Mouse (Mus musculus) heart, postnatal 25 days (tissue): ENCODE data around the gene Gm9903. TPM values are rescaled to one million over a fixed set of nuclear protein-coding genes. Genes with fewer than 3 reads are reported as not detected.
A peak's percentile ranks its signal among the peaks of the same experiment; 100 is the strongest.

Experiments used
- DNase-seq: peaks from one replicate; pipeline ENCODE4 v3.0.0; 2022; ENCODE audit warnings: low spot score
- intact Hi-C: fragments of 180-260 bp; cut with DNase I; formaldehyde crosslinking; loops from one replicate; pipeline ENCODE4 v1.15.1; 2025
- total RNA-seq, 2 experiments: library from RNA; stranded (reverse); gene quantifications; 2 replicates each; pipeline ENCODE4 v1.2.3; 2021

Gm9903 gene
- total RNA-seq, 2 experiments from 2014 or later: 1.1 to 1.3 TPM

DNA sequence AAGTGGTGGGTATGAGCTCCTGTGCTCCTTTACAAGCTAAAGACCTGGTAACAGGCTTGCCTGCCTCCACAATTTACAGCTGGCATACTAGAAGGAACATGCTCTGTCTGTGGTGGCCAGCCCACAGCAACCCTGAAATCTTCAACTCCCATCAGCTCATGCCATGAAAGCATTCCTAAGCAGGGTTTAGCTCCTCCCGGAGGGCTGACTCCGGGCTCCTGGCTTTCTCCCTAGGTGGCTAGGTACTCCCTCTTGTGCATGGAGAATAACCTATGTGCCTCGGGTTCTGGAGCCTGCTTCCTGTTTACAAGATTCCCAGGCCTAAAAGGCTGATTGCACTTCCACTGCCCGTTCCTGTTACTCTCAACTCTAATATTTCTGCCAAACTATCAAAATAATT, 9.1 kb downstream of the Gm9903 start:
- DNase-seq: no peak
- intact Hi-C loops: loop anchor here (2.0 kb wide), 1 partner anchor 28 kb away; no protein-coding TSS in a partner anchor

DNA sequence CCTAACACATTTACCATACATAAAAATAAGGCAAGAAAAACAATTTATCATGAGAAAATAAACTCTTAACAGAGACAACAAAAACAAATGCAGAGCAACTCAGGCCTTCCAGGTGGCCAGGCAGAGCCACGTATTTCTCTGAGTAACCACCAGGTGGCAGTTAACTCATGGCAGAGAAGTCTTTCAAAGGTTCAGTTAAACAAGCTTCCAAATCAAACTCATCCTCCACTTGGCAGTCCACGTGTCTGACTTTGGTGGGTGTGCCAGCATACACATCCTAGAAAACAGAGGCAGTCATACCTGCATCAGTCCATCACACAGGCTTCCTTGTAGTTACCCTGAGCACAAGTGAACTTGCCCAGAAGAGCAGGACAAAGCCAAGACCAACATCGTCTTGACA, 10.9 kb downstream of the Gm9903 start:
- intact Hi-C loops: no loop called here
- DNase-seq: no peak

DNA sequence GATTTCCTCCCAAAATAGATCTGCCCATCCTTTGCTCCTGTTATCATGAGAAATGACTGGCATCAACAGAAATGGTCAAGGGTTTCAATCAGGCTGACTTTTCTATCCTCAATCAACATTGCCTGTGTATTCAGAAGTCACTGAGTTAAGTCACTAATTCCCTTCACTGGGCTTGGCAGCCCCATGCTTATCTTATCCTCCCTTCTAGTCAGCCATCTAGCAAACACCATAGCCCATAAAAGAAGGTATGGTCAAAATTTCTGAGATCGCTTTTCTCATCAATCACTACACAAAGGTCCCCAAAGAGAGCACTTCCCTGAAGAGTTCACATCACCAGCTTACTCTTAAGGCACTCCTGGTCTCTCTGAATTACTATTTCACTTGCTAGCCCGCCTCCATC, 21.3 kb downstream of the Gm9903 start:
- intact Hi-C loops: loop anchor here (10.0 kb wide), 1 partner anchor 284 kb away; the partner anchor contains the start of gene Nelfa

DNA sequence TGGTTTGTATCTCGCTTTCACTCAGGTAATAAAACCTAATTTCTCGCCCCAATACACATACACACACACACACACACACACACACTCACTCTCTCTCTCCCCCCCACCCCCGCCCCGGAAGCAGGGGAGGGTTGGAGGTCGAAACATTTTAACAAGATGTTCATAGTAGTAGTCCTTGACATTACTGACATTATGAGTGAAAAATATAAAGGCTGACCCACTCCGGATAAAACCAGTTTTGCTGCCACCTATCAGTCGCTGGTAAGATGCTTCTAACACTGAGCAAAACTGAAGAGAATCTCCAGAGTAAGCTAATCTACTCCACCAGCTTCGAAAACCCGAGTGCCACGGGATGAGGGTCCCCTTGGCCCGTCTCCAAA, 21.8 kb downstream of the Gm9903 start:
- DNase-seq: no peak
- intact Hi-C loops: loop anchor here (10.0 kb wide), 1 partner anchor 283 kb away; the partner anchor contains the start of gene Nelfa

More for the DNA sequence above, 21.3 kb downstream of the Gm9903 start:
- no peak for DNase-seq

DNA sequence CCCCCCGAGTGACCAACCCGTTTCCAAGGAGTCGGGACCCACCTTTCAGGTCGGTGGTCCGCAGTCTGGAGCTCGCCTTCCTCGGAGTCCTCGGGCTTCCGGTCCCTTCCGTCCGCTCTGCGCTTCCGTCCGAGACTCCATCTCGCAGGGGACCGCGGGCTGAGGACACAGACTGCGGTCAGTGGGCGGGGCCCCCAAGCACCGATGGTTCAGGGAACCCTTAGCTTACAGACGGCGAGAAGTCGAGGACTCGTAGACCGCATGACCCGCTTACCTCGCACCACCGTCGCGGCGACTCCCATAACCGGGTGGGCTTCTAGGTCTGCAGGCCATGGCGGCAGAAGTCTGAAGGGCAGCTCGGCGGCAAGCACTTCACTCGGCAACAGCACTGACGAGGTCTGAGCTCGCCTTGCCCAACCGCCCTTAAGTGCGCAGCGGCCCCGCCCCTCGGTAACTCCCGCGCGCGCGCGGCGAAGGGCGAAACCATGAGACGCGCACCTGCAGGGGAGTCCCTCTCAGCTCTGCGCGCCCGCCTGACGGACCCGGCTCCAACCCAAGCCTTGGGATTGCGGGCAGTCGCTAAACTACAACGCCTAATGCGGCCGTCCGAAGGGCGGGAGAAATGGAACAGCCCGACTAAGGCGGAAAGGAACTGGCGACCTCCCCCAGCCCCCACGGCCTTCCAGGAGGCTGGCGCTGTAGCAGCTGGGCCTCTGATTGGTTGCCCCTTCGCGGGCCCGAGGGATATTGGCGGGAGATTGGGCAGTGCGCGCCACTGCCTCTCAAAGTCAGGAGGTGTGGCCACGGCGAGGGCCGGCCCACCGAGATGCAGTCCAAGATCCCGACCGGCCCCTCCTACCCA, 22.4 kb downstream of the Gm9903 start, which contains the start of gene Slbp:
Slbp (minus strand) TSS at position 654 of the 862 bp plus-strand sequence.
- intact Hi-C loops: loop anchor here (10.0 kb wide), 1 partner anchor 283 kb away; the partner anchor contains the start of gene Nelfa
- DNase-seq: peak; percentile 95

DNA sequence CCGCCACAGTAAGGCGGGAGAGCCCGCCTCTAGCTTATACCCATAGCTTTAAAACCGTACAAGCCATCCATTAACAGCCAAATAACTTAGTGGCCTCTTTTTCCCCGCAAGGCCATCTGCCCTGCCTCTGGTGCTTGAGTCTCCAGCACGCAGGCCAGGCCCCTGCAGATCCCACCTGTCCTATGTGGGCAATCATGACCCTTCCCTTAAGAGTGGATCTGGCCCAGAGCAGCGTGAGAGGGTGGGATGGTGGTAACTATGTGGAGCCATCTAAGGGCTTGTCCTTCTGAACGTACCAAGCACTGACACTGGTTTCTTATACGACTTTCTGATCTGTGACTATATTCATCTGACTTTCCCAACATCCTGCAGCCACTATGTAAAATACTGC, 23.1 kb downstream of the Gm9903 start:
- intact Hi-C loops: loop anchor here (10.0 kb wide), 1 partner anchor 282 kb away; the partner anchor contains the start of gene Nelfa
- DNase-seq: no peak

DNA sequence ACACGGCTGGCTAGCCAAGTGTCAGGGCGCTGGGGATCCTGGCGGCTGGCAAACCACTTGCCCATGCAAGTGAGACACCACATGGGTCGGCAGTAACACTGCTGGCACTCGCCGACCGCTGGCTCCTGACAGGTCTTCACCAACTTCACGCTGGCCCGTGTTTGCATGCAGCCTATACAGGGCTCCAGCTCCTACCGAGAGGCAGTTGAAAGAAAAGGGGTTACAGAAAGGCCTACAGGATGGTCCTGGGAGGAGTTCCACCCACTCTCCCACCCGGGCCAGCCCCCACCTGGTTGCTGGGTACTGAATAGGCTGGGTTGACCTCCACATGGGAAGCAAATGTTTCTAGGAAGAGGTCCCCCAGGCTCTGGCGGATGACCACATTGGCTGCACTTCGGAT, 24.7 kb downstream of the Gm9903 start:
- intact Hi-C loops: loop anchor here (10.0 kb wide), 1 partner anchor 280 kb away; the partner anchor contains the start of gene Nelfa
- no peak for DNase-seq

DNA sequence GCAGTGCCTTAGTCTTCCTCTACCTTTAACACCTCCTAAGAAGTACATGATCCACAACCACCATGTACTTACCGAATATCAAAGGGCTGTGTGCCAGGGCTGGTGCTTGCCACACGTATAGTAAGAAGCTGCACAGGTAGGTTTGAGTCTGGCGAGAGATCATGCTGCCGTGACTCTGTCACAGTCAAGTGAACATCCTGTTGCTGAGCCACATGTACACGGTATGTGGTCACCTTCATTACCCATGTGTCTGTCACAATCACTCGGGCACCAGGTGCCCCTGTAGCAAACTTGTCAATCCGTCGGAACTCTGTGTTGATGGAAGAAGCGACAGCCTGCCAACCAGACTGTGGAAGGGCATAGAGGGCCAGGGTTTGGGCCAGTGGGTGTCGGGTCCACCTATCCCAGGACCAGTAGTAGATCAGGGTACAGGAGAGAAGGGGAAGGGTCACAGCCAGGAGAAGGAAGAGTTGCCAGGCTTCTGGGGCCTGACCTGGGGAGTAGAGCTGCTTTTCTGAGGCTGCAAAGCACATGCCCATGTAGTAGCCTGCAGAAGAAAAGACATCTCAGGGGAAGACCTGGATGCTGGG, 25.6 kb downstream of the Gm9903 start:
- intact Hi-C loops: loop anchor here (10.0 kb wide), 1 partner anchor 279 kb away; the partner anchor contains the start of gene Nelfa
- DNase-seq: no peak

DNA sequence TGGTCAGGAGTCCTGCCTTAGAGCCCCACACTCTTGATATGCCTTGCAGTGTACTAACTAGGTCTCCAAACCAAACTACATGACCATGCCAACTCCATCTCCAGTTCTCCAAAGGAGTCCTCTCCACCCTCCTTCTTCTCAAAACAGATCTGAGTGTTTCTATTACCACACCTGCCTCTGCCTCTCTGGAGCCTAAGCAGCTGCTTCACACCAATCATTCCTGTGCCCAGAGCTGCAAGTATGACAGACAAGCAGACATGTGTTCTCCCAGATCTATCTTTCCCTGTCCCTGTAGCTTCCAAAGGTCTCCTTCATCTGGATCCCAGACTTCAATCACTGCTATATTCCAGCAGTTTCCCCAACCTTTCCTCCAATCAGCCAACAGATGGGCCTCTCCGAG, 27.0 kb downstream of the Gm9903 start:
- intact Hi-C loops: loop anchor here (2.0 to 10.0 kb wide), 2 partner anchors 126 to 278 kb away; partner anchors contain the start of genes Letm1 and Nelfa
- DNase-seq: no peak

DNA sequence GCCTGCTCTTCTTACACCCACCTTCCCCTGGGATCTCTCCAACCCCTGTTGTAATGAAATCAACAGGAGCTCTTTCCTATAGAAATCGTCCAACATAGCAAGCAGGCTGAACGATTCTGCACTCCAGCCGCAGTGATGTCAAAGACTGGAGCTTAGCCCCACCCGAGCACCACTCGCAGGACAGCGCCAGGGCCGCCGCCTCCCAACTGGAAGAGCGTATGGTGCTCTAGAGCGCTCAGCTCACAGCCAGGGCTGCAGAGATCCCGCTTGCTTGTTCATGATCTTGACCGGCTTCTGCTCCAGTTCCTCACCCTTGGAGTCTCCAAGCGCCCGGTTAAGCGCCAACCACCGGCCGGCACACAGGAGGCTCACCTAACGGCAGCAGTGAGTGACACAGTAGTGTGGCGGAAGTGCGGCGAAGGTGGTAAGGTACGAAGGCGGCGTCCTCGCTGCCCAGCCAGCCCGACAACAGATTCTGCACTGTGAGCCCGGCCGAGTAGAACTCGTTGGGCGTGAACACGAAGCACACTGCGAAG, 27.6 kb downstream of the Gm9903 start:
- intact Hi-C loops: loop anchor here (2.0 to 10.0 kb wide), 2 partner anchors 125 to 277 kb away; partner anchors contain the start of genes Letm1 and Nelfa
- DNase-seq: no peak

DNA sequence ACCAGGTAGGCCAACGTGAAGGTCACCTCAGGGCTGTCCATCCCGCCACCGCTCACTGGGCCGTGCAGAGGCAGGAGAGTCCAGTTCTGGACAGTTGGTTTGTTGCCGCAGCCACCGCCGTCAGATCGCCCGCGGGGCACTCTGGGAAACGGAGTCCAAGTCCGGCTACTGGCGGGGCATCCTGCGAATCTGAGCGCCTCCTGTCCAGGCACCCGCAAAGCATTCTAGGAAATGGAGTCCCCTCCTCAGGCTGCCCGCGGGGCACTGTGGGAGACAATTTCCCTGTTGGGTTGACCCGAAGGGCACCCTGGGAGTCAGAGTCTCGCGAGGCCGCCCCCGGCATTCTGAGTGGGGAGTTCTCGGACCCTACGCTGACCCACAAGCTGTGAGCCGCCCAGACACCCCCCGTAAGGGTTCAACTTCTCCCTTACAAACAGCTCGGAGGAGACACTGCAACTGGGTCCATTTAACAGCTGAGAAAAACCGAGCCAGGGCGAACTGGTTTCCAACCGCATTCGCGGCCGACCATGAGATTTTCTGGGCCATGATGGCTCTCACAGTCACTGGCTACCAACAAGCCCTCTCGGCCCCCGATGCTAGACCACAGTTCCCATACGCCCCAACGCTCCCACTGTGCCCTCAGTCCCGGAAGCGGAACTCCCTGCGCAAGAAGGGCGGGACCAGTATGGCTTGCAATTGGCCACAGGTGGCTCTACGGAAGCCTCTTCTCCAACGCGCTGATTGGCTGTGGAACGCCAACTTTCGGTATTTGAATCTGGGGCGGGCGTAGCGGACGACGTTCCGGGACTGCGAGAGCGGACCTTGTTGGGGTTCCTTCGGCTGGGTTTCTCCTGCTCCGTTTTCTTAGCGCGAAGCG, 28.3 kb downstream of the Gm9903 start, which contains the start of the genes Tacc3 and Tmem129:
Tacc3 (plus strand) TSS at position 342 of the 877 bp plus-strand sequence.
Tmem129 (minus strand) TSS at position 630 of the 877 bp plus-strand sequence.
- DNase-seq: peak; percentile 97
- intact Hi-C loops: loop anchor here (2.0 to 10.0 kb wide), 2 partner anchors 125 to 277 kb away; partner anchors contain the start of genes Letm1 and Nelfa

DNA sequence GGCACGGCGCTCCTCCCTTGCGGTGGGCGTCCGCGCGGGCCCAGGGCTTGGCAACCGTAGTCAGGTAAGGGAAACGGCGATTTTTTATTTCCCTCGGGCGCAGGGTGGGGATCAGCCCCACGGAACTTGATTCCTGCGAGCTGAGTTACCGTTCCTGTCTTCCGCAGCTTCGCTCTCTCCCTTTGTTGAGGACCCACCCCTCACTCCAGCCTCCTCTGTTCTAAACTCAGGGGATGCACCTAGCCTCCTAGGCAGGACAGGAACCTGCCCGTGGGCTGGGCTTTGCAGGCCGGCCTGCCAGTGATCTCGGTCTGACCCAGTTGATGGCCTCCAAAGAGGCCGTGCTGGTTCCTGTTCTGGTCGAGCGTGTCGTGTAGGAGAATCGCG, 28.9 kb downstream of the Gm9903 start:
- intact Hi-C loops: loop anchor here (10.0 kb wide), 1 partner anchor 276 kb away; the partner anchor contains the start of gene Nelfa
- no peak for DNase-seq

DNA sequence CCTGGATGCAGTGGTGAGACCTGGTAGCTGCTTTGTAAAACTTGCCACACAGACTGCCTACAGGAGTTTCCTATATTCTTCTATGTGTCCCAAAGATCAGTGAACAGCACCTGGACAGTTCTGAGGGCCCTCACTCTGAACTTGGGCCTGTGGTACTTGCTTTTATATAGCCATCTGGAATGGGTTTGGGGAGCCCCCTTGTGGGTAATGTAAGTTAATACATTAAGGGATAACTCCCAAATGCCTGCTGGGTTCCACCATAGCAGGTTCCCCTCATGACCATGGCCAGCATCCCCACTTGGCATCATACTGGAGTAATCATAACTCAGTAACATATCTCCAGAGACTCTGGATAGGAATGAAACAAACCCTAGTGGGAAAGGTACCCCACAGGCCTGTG, 38.5 kb downstream of the Gm9903 start:
- intact Hi-C loops: no loop called here
- no peak for DNase-seq

DNA sequence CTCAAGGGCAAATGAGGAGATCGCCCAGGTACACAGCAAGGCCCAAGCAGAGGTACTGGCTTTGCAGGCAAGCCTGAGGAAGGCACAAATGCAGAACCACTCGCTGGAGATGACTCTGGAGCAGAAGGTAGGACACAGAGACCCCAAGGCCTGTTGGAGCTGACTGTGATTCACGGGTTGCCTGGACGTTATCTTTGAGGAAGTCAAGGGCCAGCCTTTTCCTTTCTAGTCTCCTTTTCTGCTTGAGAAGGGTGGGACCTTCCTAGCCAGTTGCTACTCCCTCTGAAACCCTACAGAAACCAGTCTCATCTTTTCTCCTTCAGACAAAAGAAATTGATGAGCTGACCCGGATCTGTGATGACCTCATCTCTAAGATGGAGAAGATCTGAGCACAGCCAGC, 41.9 kb downstream of the Gm9903 start:
- no peak for DNase-seq
- intact Hi-C loops: no loop called here

DNA sequence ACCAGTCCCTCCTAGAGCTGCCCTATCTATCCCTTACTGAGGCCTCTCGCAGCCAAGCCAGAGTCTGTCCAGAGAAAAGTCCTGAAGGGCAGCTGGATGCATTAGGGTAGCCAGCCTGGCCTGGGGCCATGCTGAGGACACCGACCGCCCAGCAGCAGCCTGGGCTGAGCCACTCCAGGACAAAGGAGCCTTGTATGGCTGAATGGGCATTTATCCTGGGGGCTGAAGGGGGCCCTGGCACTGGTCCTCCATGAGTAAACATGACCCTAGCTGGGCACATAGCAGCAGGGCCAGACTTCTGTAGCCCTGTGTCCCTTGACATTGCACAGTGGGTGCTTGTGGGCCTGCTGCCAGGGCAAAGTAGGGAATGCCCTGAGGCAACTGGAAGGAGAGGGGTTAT, 44.7 kb downstream of the Gm9903 start:
- intact Hi-C loops: no loop called here
- DNase-seq: no peak

DNA sequence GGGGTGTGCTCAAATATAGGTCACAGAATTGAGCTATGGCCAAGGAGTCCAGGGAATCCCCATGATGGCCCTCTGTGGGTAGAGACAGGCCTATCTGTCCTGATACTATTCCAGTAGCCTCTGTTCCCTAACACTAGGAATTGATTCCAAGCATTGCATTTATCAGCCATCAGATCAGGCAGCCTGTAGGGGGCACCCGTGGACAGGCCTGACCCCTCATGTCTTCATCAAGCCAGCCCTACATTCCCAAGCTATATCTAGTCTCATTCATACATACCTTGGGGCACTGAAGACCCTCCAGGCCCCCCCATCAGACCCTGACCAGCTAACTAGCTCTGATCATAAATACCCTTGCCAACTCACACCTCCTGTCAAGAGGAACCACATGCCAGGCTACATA, 46.2 kb downstream of the Gm9903 start:
- no peak for DNase-seq
- intact Hi-C loops: no loop called here

DNA sequence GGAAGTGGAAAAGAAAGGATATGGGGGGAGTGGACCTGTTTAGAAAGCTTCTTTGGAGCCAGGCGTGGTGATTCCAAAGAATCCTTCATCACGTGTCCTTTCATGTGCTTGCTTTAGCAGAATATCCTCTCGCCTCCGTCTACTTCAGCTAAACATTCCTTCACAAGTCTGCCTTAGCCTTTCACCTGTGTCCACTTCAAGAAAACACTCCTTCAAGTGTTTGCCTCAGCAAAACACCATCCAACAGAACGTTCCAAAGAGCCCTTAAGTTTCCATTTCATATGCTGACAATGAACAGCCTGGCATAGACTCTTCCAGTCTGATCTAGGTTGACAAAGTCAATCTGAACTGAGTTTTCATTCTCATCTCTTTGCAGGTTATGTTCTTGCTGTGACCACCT, 48.5 kb downstream of the Gm9903 start:
- intact Hi-C loops: no loop called here

DNA sequence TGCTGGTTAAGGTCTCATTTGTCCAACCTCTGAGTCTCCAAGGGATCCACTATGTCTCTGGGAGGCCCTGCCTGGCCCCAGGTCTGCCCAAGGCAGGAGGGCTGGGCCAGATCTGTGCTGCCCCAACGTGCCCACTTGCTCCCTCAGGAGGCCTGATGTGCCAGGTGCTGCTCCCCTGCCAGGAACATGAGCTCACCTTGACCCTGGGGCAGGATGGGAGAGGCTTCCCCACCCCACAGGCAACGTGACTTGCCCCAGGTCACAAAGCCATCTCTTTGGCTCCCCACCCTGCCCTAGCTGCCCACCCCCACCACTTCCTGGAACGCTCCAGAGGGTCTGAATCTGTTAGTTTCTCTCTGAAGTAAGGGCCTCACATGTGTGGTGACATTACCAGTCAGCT, 51.3 kb downstream of the Gm9903 start:
- intact Hi-C loops: loop anchor here (5.0 kb wide), 1 partner anchor 271 kb away; no protein-coding TSS in a partner anchor
- no peak for DNase-seq

More for the DNA sequence above, 48.5 kb downstream of the Gm9903 start:
- DNase-seq: no peak
